Mouse (Mus musculus): ENCODE results near the gene Gcnt7. TPM values are rescaled to one million over a fixed set of nuclear protein-coding genes. Genes with fewer than 3 reads are reported as not detected.

The Gcnt7 gene
- total RNA-seq, 2 experiments from 2014 or later: not detected

GRCm38 (mm10) chr2:172406173-172406572, 52.2 kb downstream of the Gcnt7 start:
- DNase-seq (ENCODE audit: low spot score in 2 of 2): no peak

DNA sequence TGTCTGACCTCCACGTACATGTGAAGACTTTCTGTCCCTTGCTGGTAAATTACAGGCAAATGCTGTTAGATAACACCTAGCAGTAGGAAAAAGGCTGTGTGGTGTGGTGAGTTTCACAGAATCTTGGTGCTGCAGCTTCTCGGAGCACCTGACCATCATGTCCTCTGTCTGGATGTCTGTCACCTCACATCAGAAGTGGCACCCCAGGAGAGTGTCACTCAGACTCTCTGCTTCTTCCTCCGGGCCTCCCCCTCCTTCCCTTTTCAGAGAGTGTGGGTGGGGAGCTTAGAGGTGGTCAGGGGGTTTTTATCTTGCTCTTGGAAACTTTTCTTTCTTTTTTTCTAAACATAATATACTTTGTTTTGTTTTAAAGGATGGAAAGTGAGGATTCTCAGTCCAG, 53.4 kb downstream of the Gcnt7 start:
- DNase-seq (ENCODE audit: low spot score in 2 of 2): no peak

GRCm38 (mm10) chr2:172404239-172404638, 54.2 kb downstream of the Gcnt7 start:
- no peak for DNase-seq (ENCODE audit: low spot score in 2 of 2)

DNA sequence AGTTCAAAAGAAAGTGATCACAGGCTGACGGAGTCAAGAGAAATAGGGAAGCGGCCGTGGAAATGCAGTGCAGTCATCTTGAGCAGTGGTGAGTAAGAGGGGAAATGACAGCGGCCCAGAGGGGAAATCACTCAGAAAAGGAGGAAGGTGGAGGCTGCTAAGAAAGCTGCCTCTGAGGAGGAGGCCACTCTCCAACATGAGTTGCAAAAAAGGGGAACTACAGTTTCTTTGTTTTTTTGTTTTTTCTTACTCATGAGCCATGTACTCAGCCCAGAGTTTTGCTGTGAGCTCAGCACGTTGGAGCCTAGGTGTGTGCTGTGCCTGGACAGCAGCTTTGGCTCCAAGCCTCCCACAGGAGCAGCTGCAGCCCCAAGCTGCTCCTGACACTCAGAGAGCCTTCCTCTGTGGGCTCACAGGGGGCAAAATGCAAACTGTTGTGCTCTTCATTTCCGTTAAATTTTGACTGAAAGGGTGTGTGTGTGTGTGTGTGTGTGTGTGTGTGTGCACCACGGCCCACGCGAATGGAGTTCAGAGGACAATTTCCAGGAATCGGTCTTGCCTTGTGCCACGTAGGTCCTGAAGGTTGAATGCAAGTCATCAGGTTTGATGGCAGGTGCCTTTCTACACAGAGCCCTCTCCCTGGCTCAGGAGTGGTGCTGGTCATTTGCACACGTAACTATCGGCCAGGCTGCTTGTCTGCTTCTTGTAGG, 57.1 kb downstream of the Gcnt7 start:
- DNase-seq (ENCODE audit: low spot score in 2 of 2): no peak

Other genes starting within 250 kb of the Gcnt7 start
- gene Mc3r, start 210.1 kb downstream of the Gcnt7 start, total RNA-seq (2021): under 1 TPM; 0.22 to 0.28 TPM
- gene Fam210b, start 113.0 kb downstream of the Gcnt7 start, total RNA-seq (2021): 10 to 100 TPM; 22.8 to 23.1 TPM
- 1 to 10 TPM; 1.4 to 1.7 TPM for gene Aurka, start 88.1 kb downstream of the Gcnt7 start, total RNA-seq (2021)
- 10 to 100 TPM; 25.5 to 26.9 TPM for gene Cstf1, start 87.9 kb downstream of the Gcnt7 start, total RNA-seq (2021)
- gene Cass4, start 64.8 kb downstream of the Gcnt7 start, total RNA-seq (2021): under 1 TPM; 0.18 to 0.22 TPM
- gene Rtf2, start 18.0 kb downstream of the Gcnt7 start, total RNA-seq (2021): 10 to 100 TPM; 67.7 to 72.2 TPM
- under 1 TPM in 1 of 2 experiments, not detected in 1; 0.50 TPM for gene Fam209, start 13.9 kb upstream of the Gcnt7 start, total RNA-seq (2021)
- gene Tfap2c, start 91.0 kb upstream of the Gcnt7 start, total RNA-seq (2021): not detected

Measured in layer of hippocampus, adult 18-20 months (tissue).